ENCODE assay signal across 1 mouse cellular context in the genomic region with DNA sequence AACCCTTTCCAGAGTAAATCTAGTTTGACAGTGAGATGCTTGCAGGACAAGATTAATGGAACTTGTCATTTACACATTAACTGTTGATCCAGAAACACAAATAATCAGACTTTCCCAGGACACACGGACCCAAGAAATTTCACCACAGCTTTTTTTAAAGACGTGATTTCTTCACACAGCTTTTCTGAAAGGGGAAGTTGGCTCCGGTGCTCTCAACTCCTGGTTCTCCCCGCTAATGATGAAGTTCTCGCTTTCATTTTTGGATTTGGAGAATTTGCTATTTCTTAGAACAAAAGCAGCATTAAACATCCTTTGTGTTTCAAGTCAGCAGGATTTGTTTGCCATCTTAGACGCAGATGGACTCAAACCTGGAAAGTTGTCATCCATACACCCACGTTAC.
TF ChIP-seq lines count a peak whose summit lies in the region.

No protein-coding gene starts in this region.

TF ChIP-seq in CH12.LX, 34 proteins besides CTCF, POLR2A, EP300 and RAD21 (continued from another document):
- TF ChIP-seq ZNF384 (IDR thresholded peaks at IDR 0.05; ENCODE audit: low read depth, low read length) = no peak
